Mouse (Mus musculus) T-helper 17 cell (primary cell): ENCODE data around the gene Whamm.

ENCODE experiments used
- in situ Hi-C, 2 experiments: fragments of 300-600 bp; cut with MboI, MseI; formaldehyde crosslinking; loops; 1 replicate in 1 of 2; 2 replicates in 1 of 2; pipeline ENCODE4 v1.15.1; 2025; ENCODE audit warnings: high pct_unique_total_duplicates in 2 of 2

Whamm gene

GRCm38 (mm10) chr7:81595056-81595455, 24.0 kb downstream of the Whamm start:
- in situ Hi-C loops: no loop called here

DNA sequence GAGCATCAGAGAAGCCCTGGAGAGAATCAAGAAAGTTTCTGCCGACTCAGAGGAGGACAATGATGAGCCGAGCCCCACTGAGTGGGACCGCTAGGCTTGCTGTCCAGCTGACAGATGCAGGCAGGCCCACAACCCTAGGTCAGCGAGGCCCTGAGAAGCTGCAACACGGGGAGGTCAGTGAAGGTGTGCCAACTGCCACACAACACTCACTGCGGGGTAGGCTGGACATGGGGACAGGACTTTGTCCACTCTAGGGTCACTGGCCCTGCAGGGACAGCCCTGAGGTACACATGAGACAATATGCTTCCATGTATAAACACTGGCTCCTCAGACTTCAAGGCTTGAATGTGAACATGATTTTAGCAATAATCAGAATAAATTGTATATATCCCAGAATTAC, 25.0 kb downstream of the Whamm start:
- in situ Hi-C loops: no loop called here

DNA sequence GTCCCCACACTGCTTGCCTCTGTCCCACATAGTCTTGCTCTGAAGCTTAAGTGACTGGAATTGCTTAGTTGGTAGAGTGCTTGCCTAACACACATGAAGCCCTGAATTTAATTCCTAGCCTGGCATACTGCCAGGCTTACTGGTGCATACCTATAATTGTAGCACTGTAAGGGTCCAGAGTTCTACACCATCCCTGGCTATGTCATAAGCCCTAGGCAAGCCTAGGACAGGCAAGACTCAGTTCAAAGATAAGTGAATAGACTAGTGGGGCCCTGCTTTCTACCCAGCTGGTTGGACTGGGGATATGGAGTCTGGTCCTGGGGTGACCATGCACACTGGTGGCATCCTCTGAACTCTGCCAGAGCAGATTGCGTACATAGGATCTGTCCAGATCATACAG, 26.6 kb downstream of the Whamm start:
- in situ Hi-C loops: no loop called here

DNA sequence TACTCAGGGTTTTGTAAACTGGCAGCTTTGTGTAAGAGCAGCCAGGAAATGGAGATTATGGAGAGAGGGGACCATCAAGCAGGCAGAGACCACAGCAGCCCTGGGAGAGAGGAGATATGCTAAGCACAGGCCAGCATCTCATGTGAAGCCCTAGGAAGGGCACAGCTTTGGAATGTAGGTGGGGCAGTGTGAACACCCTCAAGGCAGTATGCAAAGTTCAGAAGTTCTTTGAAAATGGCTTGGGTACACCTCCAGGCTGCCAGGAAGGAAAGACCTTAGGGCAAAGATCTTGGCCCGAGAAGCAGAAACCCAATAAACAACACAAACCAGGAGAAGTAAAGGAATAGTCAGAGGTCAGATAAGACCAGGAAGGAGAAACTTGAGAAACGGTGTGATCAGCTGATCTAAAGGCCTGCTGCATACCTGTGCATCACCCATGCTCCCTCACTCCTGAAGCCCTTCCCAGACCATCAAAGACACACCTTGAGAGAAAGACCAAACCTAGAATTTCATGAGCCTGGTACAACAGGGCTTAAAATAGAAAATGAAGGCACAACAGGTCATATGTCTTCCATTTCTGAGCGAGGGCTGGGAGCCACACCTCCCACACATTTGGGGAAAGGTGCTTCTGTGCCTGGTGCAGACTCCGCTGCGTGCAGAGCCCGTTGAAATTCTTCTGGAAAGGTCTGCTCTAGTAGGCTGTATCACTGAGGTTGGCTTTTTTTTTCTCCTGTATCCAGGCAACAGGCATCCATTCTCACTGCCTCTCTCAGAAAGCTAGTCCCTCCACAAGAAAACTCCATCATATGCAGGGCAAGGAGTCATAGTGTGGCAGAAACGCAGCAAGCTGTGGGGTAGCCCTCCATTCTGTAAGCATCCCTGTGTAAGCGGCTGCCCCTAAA, 28.6 kb downstream of the Whamm start:
- in situ Hi-C loops: no loop called here

DNA sequence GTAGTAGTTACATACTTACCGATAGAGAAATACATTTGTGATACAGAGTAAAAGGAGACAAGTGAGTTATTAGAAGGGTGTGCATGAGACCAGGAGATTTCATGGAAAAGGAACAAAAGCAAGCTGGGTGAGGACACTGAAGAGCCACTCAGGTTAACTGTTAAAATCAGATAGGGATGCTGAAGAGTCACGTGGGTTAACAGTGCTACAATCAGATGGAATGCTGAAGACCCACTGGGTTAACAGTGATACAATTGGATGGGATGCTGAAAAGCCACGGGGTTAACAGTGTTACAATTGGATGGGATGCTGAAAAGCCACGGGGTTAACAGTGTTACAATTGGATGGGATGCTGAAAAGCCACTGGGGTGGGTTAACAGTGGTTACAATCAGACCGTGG, 33.9 kb downstream of the Whamm start:
- in situ Hi-C loops: no loop called here

GRCm38 (mm10) chr7:81605489-81605888, 34.4 kb downstream of the Whamm start:
- in situ Hi-C loops: no loop called here

DNA sequence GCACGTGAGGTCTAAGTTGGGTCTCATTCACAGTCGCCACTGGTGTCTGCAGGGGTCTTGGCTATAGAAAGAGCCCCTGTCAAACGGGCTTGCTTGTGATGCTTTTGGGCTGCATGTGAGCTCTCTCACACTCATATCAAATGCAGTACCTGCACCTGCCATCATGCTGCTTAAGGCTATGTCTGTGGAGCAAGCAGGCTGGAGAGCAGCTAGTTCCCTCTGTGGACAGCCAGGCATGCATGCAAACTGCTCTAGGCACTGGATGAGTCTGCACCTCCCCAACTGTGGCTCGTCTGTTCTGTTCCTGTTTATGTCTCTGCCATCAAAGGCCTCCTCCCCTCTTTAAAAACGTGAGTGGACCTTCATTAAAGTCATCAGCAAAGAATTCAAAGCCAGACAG, 35.4 kb downstream of the Whamm start:
- in situ Hi-C loops: no loop called here

DNA sequence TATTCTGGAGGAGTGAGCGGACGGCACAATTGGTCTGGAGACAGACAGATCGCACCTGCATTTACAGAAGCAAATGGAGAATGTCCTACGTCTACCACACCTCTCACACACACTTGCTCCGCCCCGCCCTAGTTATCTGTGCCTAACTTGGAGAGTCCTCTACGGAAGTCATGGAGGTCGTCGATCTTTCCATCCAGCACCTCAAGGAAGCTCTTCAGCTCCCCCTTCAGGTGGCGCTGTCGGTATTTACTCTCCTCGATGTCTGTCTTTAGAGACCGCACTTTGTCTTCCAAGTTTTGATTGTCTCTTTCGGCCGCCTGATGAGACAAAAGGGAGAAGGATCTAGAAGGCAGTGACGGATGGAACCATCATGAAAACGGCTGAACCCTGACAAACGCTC, 39.1 kb downstream of the Whamm start:
- in situ Hi-C loops: no loop called here

GRCm38 (mm10) chr7:81612856-81613635, 42.0 kb downstream of the Whamm start:
- in situ Hi-C loops: no loop called here

- in situ Hi-C loops: no loop called here
These were observed 44.0 kb downstream of the Whamm start for GRCm38 (mm10) chr7:81615031-81615430.

DNA sequence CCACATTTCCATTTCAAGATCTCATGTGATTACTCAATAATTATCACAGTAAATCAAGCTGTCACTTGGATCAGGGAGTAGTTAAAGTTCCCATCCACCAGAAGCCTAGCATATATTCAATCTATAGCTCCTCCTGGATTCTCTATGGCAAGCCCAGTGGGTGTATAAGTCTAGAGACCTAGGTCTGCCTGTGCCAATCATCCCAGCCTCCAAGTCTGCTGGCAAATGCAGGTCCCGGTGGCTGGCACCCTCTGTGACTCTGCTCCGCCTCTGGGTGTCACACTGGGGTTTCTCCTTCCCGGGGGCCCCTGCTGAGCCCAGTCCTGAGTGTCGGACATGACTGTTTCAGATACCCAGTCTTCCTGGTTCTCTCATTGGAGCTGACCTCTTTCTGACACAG, 51.7 kb downstream of the Whamm start:
- in situ Hi-C loops: no loop called here

DNA sequence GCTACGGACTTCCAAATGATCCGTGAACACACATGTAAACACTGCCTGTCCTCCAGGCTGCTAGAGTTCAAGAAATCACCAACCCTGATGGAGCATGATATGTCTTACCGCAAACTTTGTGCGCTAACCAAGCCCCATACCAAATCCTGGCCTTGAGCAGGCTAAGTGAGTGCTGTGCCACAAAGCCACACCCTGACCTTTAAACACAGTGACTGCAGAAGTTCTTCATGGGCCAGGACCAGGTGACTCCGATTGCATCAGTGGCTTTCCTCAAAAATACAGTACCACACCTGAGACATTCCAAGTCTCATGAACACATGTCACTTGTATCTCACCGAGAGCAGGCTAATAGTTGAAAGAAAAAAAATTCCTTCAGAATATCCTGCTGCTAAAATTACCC, 52.7 kb downstream of the Whamm start:
- in situ Hi-C loops: no loop called here

GRCm38 (mm10) chr7:81626460-81626859, 55.4 kb downstream of the Whamm start:
- in situ Hi-C loops: no loop called here

GRCm38 (mm10) chr7:81631261-81631660, 60.2 kb downstream of the Whamm start:
- in situ Hi-C loops: loop anchor here in 1 of 2 experiments (10.0 kb wide), 1 partner anchor 216 kb away; no protein-coding TSS in a partner anchor

- in situ Hi-C loops: loop anchor here in 1 of 2 experiments (10.0 kb wide), 1 partner anchor 218 kb away; no protein-coding TSS in a partner anchor
These were observed 61.5 kb downstream of the Whamm start for GRCm38 (mm10) chr7:81632586-81632985.

- in situ Hi-C loops: loop anchor here in 1 of 2 experiments (10.0 kb wide), 1 partner anchor 64 kb away; the partner anchor contains the start of gene Homer2
These were observed 70.0 kb downstream of the Whamm start for GRCm38 (mm10) chr7:81641101-81641500.

- in situ Hi-C loops: loop anchor here in 1 of 2 experiments (10.0 kb wide), 1 partner anchor 60 kb away; the partner anchor contains the start of gene Homer2
These were observed 73.6 kb downstream of the Whamm start for GRCm38 (mm10) chr7:81644551-81645235.
